Mouse (Mus musculus) midbrain, embryonic 10.5 days (tissue): ENCODE data around the gene Nxph3. TPM values are rescaled to one million over a fixed set of nuclear protein-coding genes. Genes with fewer than 3 reads are reported as not detected.

Source experiments
- DNase-seq: peaks from one replicate; pipeline ENCODE4 v3.0.0-alpha.2; 2017; ENCODE audit warnings: low spot score
- H3K27ac ChIP-seq: fragments of 300-500 bp; sonication (generic); replicated peaks from 2 replicates; pipeline ENCODE4 v1.5.1; 2016; ENCODE audit warnings: mild to moderate bottlenecking
- H3K27me3 ChIP-seq: fragments of 300-500 bp; sonication (generic); 2 replicates; pipeline ENCODE4 v1.6.1; 2016; ENCODE audit warnings: low read depth, mild to moderate bottlenecking; ENCODE audit not compliant: poor library complexity, severe bottlenecking
- H3K36me3 ChIP-seq: fragments of 300-500 bp; sonication (generic); 2 replicates; pipeline ENCODE4 v1.6.1; 2016; ENCODE audit warnings: mild to moderate bottlenecking, moderate library complexity
- H3K4me1 ChIP-seq: fragments of 300-500 bp; sonication (generic); 2 replicates; pipeline ENCODE4 v1.6.1; 2016
- H3K4me3 ChIP-seq: fragments of 300-500 bp; sonication (generic); 2 replicates; pipeline ENCODE4 v1.5.1; 2016; ENCODE audit warnings: mild to moderate bottlenecking, moderate library complexity
- H3K9me3 ChIP-seq: fragments of 300-500 bp; sonication (generic); replicated peaks from 2 replicates; pipeline ENCODE4 v1.6.1; 2016; ENCODE audit warnings: mild to moderate bottlenecking
- WGBS: fragments of 180-500 bp; shearing (Covaris S2); methylation state at CpG from one replicate; pipeline ENCODE4 v1.1.7; 2016; 5-methylcytosine and 5-hydroxymethylcytosine counted together
- polyA plus RNA-seq: library from polyadenylated mRNA; unstranded; fragments of >200 nt; fragmentation: Nextera tagmentation; extraction: Ambion mirVana; gene quantifications from 2 replicates; pipeline ENCODE4 v1.2.1, GENCODE M21; 2016

Gene Nxph3
- polyA plus RNA-seq, result 0.68 and 0.78 TPM in 2 replicates

DNA sequence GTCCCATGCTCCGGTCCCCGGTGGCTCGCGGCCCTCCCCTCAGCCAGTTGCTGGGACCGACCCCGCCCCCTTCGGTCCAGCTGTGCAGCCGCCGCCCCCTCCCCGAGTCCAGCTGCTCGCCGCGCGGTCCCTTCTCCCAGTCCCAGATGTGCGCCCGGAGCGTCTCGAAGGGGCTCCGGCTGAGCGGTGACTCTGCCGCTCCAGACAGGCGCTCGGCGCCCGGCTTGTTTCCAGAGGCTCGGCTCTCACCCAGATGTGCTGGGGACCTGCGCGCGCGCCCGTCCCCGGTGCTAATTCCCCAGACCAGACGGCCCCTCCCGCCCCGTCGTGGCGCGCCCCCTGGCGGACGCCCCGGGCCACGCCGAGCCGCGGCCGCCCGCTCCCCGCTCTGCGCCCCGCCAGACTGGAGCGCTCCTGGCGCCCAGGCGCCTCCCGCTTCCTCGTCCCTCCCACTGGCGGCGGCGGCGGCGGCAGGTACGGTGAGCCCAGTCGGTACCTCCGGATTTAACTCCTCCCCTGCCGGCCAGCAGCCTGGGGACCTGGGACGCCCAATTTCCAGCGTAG lies at the start of gene Nxph3:
Nxph3 (minus strand) TSS at position 273 of the 564 bp plus-strand sequence.
- Histone ChIP-seq H3K9me3 (no peaks in the 10 kb centered on the region), H3K27ac (peak within 1 kb of the TSS; percentile 77), H3K36me3 (no peaks in the 10 kb centered on the region), H3K27me3 (peaks cover 97% of the 10 kb centered on the region), H3K4me1 (peaks cover 59% of the 10 kb centered on the region), H3K4me3 (peak within 1 kb of the TSS; percentile 70)
- peak; percentile 71 for DNase-seq
- WGBS, result under 1% methylated on average over 65 of the region's 66 CpGs

- Histone ChIP-seq H3K9me3 (no peaks in the 10 kb centered on the region), H3K27me3 (no peaks in the 10 kb centered on the region), H3K4me1 (peaks cover 11% of the 10 kb centered on the region), H3K36me3 (no peaks in the 10 kb centered on the region), H3K4me3 (no peak overlapping the region), H3K27ac (no peak overlapping the region)
- WGBS, result 98% methylated on average over 5 of the region's 5 CpGs
- DNase-seq, result no peak
Observed at GRCm38 (mm10) chr11:95563849-95564248, 49.5 kb upstream of the Nxph3 start.

- H3K4me3 ChIP-seq, result no peak overlapping the region
- H3K27ac ChIP-seq, result no peak overlapping the region
- 58% methylated on average over 3 of the region's 3 CpGs for WGBS
- H3K27me3 ChIP-seq, result peaks cover 6% of the 10 kb centered on the region; the same call in 1 of the 2 replicates
- no peaks in the 10 kb centered on the region for H3K9me3 ChIP-seq
- no peak for DNase-seq
- peaks cover 7% of the 10 kb centered on the region; the same call in 1 of the 2 replicates for H3K4me1 ChIP-seq
- H3K36me3 ChIP-seq, result no peaks in the 10 kb centered on the region
Observed at GRCm38 (mm10) chr11:95560773-95561172, 46.4 kb upstream of the Nxph3 start.

GRCm38 (mm10) chr11:95559761-95560160 lies 45.4 kb upstream of the Nxph3 start:
- WGBS, result 80% methylated on average over 2 of the region's 2 CpGs
- H3K9me3 ChIP-seq, result no peaks in the 10 kb centered on the region
- no peak for DNase-seq
- no peak overlapping the region for H3K4me3 ChIP-seq
- peaks cover 6% of the 10 kb centered on the region; the same call in 1 of the 2 replicates for H3K27me3 ChIP-seq
- no peak overlapping the region; the same call in 1 of the 2 replicates for H3K27ac ChIP-seq
- peaks cover 7% of the 10 kb centered on the region; the same call in 1 of the 2 replicates for H3K4me1 ChIP-seq
- H3K36me3 ChIP-seq, result no peaks in the 10 kb centered on the region

- H3K27me3 ChIP-seq, result peaks cover 6% of the 10 kb centered on the region; the same call in 1 of the 2 replicates
- H3K36me3 ChIP-seq, result no peaks in the 10 kb centered on the region
- WGBS, result 25% methylated on average over 6 of the region's 6 CpGs
- H3K27ac ChIP-seq, result no peak overlapping the region
- H3K4me3 ChIP-seq, result no peak overlapping the region
- no peaks in the 10 kb centered on the region for H3K9me3 ChIP-seq
- DNase-seq, result no peak
- peaks cover 7% of the 10 kb centered on the region; the same call in 1 of the 2 replicates for H3K4me1 ChIP-seq
Observed at GRCm38 (mm10) chr11:95557719-95558118, 43.3 kb upstream of the Nxph3 start.

DNA sequence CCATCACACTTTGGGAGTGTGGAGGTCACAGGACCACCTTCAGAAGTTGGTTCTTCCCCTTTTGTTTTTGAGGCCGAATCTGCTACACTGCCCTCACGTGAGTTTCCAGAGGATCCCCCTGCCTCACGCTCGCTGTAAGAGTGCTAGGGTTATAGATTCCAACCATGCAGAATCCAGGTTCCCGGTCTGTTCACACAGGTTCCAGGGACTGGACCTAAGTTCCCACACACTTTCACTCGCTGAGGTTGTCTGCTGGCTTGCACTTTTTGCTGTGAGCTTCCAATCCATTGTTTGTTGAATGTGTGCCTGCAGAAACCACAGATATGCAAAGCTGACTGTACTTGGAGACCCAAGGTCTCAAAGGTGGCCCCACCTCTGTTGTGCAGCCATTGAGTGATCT lies 42.7 kb upstream of the Nxph3 start:
- no peak for DNase-seq
- 82% methylated on average over 6 of the region's 6 CpGs for WGBS
- Histone ChIP-seq H3K9me3 (no peaks in the 10 kb centered on the region), H3K27me3 (peaks cover 6% of the 10 kb centered on the region; the same call in 1 of the 2 replicates), H3K27ac (no peak overlapping the region), H3K36me3 (no peaks in the 10 kb centered on the region), H3K4me1 (peaks cover 7% of the 10 kb centered on the region; the same call in 1 of the 2 replicates), H3K4me3 (no peak overlapping the region)

GRCm38 (mm10) chr11:95555279-95555678 lies 40.9 kb upstream of the Nxph3 start:
- no peaks in the 10 kb centered on the region for H3K36me3 ChIP-seq
- no peak overlapping the region for H3K27ac ChIP-seq
- 69% methylated on average over 8 of the region's 8 CpGs for WGBS
- peaks cover 6% of the 10 kb centered on the region; the same call in 1 of the 2 replicates for H3K27me3 ChIP-seq
- H3K4me3 ChIP-seq, result no peak overlapping the region
- H3K4me1 ChIP-seq, result peaks cover 7% of the 10 kb centered on the region
- DNase-seq, result no peak
- no peaks in the 10 kb centered on the region for H3K9me3 ChIP-seq

DNA sequence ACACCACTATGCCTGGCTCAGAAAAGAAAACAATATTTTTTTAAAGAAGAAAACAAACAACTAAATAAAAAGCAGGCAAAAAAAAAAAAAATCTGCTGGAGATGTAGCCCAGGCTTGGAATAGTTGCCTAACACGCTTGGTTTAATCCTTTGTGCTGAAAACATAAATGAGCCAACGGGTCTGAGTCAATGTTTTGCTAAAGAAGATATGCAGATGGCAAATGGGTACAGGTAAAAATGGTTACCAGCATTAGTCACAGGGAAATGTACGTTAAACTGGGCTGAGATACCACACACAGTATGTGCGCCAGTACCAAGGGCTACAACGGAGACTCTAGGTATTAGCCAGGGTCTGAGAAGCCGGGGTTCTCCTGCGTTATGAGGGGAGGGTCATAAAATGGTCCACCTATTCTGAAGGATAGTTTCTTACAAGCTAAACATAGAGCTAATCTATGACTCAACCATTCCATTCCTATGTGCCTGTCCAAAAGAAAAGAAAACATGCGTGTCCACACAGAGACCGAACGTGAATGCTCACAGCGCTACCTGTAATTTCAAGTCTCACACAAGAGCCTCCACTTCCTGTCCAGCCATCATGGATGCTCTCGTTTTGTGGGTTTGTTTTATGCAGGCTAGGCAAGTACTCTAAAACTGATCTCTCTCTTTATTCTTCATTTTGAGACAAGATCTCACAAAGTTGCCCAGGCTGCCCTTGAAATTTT lies 36.1 kb upstream of the Nxph3 start:
- H3K4me1 ChIP-seq, result no peaks in the 10 kb centered on the region; the same call in 1 of the 2 replicates
- H3K9me3 ChIP-seq, result no peaks in the 10 kb centered on the region
- 89% methylated on average over 12 of the region's 12 CpGs for WGBS
- H3K27ac ChIP-seq, result no peak overlapping the region
- DNase-seq, result no peak
- H3K4me3 ChIP-seq, result no peak overlapping the region
- H3K36me3 ChIP-seq, result no peaks in the 10 kb centered on the region
- no peaks in the 10 kb centered on the region for H3K27me3 ChIP-seq

- WGBS, result 69% methylated on average over 10 of the region's 10 CpGs
- Histone ChIP-seq H3K27me3 (peaks cover under 1% of the 10 kb centered on the region; the same call in 1 of the 2 replicates), H3K9me3 (no peaks in the 10 kb centered on the region), H3K4me3 (no peak overlapping the region), H3K27ac (no peak overlapping the region), H3K36me3 (no peaks in the 10 kb centered on the region), H3K4me1 (peaks cover 6% of the 10 kb centered on the region)
- no peak for DNase-seq
Observed at GRCm38 (mm10) chr11:95546021-95546782, 31.8 kb upstream of the Nxph3 start.

DNA sequence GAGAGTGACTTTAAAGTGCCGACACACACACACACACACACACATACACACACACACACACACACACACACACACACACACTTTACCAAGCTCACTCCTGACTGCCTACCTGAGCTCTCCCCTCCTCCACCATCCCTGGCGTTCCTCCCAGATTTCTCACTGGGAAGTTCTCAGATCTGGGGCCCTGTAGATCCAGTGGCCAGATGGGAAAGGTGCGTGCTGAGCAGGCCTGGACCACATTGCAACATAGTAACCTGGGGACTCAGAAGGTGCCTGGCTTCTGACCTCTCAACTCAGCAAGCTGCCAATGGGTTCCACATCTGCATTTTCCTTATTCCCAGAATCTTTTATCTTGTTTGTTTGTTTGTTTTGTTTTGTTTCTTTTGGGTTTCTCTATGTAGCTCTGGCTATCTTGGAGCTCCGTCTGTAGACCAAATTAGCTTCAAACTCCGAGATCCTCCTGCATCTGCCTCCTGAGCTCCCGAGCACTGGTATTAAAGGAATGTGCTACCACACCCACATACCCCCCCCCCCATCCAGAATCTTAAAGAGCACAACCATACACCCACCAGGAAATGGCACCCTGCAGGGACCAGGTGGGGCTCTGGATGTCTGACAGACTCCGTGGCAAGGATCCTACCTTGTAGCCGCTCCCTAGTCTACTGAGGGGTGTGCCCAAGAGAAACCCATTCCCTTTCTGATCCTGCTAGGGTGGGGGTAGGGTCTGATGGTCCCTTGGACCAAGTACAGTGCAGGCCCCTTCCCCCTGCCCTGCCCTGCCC lies 30.4 kb upstream of the Nxph3 start:
- no peak overlapping the region for H3K4me3 ChIP-seq
- H3K36me3 ChIP-seq, result no peaks in the 10 kb centered on the region
- H3K9me3 ChIP-seq, result no peaks in the 10 kb centered on the region
- no peak for DNase-seq
- 0 out of 2 replicates have a peak overlapping the region, but pooled peaks have one; percentile 9 for H3K27ac ChIP-seq
- WGBS, result 87% methylated on average over 8 of the region's 8 CpGs
- peaks cover 20% of the 10 kb centered on the region for H3K4me1 ChIP-seq
- H3K27me3 ChIP-seq, result peaks cover 15% of the 10 kb centered on the region

GRCm38 (mm10) chr11:95540637-95541385 lies 26.4 kb upstream of the Nxph3 start:
- 39% methylated on average over 18 of the region's 18 CpGs for WGBS
- H3K27ac ChIP-seq, result peak overlapping the region; percentile 30; the same call in 1 of the 2 replicates
- H3K27me3 ChIP-seq, result peaks cover 18% of the 10 kb centered on the region
- H3K4me3 ChIP-seq, result no peak overlapping the region
- no peaks in the 10 kb centered on the region for H3K9me3 ChIP-seq
- no peak for DNase-seq
- H3K4me1 ChIP-seq, result peaks cover 31% of the 10 kb centered on the region
- no peaks in the 10 kb centered on the region for H3K36me3 ChIP-seq
